Mouse (Mus musculus) erythroblast, embryonic 14.5 days (primary cell): ENCODE data around the gene Zfp385a. TPM values are rescaled to one million over a fixed set of nuclear protein-coding genes. Genes with fewer than 3 reads are reported as not detected.

ENCODE experiments used
- H3K27me3 ChIP-seq: 2 replicates; pipeline ENCODE4 v1.6.1; 2012; ENCODE audit warnings: inconsistent platforms; ENCODE audit not compliant: control insufficient read depth
- H3K36me3 ChIP-seq: 2 replicates; pipeline ENCODE4 v1.6.1; 2012; ENCODE audit warnings: mild to moderate bottlenecking, inconsistent platforms; ENCODE audit not compliant: control insufficient read depth
- H3K4me1 ChIP-seq: 2 replicates; pipeline ENCODE4 v1.6.1; 2012; ENCODE audit warnings: inconsistent platforms; ENCODE audit not compliant: control insufficient read depth
- H3K4me3 ChIP-seq: replicated peaks from 2 replicates; pipeline ENCODE3; 2012; ENCODE audit warnings: moderate library complexity, mild to moderate bottlenecking, inconsistent platforms
- H3K9me3 ChIP-seq: 2 replicates; pipeline ENCODE4 v1.6.1; 2012; ENCODE audit warnings: low read length, inconsistent platforms, mixed read lengths; ENCODE audit not compliant: control insufficient read depth
- GATA1 ChIP-seq: IDR thresholded peaks from 2 replicates; pipeline ENCODE4 v1.6.1; 2012; ENCODE audit warnings: low read length, inconsistent platforms, mixed read lengths
- TAL1 ChIP-seq: IDR thresholded peaks from 3 replicates; pipeline ENCODE4 v1.6.1; 2012; ENCODE audit warnings: low read length, inconsistent platforms, mixed read lengths
- polyA plus RNA-seq: library from polyadenylated mRNA; stranded (reverse); fragments of >175 nt; gene quantifications from 2 replicates; pipeline ENCODE4 v1.2.3, GENCODE M21; 2012

The Zfp385a gene
- polyA plus RNA-seq, 1 experiment, result 1.6 TPM

- no peaks in the 10 kb centered on the region for H3K9me3 ChIP-seq
- TF ChIP-seq GATA1 (no peak), TAL1 (no peak)
- peaks cover 20% of the 10 kb centered on the region for H3K4me1 ChIP-seq
- H3K36me3 ChIP-seq, result no peaks in the 10 kb centered on the region
- H3K27me3 ChIP-seq, result peaks cover 17% of the 10 kb centered on the region
- H3K4me3 ChIP-seq, result peak overlapping the region; percentile 1
Observed at GRCm38 (mm10) chr15:103333738-103334137, 6.2 kb downstream of the Zfp385a start.

GRCm38 (mm10) chr15:103333081-103333615 is 6.7 kb downstream of the Zfp385a start:
- Histone ChIP-seq H3K27me3 (peaks cover 12% of the 10 kb centered on the region), H3K4me3 (no peak overlapping the region), H3K36me3 (no peaks in the 10 kb centered on the region), H3K9me3 (no peaks in the 10 kb centered on the region), H3K4me1 (peaks cover 15% of the 10 kb centered on the region)
- TF ChIP-seq GATA1, result no peak
- TF ChIP-seq TAL1, result no peak

GRCm38 (mm10) chr15:103323455-103324247 is 16.2 kb downstream of the Zfp385a start:
- Histone ChIP-seq H3K36me3 (no peaks in the 10 kb centered on the region; the same call in 1 of the 2 replicates), H3K4me3 (peak overlapping the region; percentile 68), H3K4me1 (peaks cover 22% of the 10 kb centered on the region), H3K9me3 (no peaks in the 10 kb centered on the region), H3K27me3 (peaks cover 14% of the 10 kb centered on the region)
- no peak for TF ChIP-seq TAL1
- TF ChIP-seq GATA1, result no peak

GRCm38 (mm10) chr15:103323070-103323454 is 16.8 kb downstream of the Zfp385a start:
- Histone ChIP-seq H3K9me3 (no peaks in the 10 kb centered on the region), H3K4me1 (peaks cover 22% of the 10 kb centered on the region), H3K36me3 (peaks cover 1% of the 10 kb centered on the region; the same call in 1 of the 2 replicates), H3K27me3 (peaks cover 14% of the 10 kb centered on the region), H3K4me3 (peak overlapping the region; percentile 68)
- no peak for TF ChIP-seq TAL1
- TF ChIP-seq GATA1, result no peak

GRCm38 (mm10) chr15:103322396-103322795 is 17.5 kb downstream of the Zfp385a start:
- TF ChIP-seq TAL1, result no peak
- no peak for TF ChIP-seq GATA1
- Histone ChIP-seq H3K4me3 (no peak overlapping the region), H3K36me3 (peaks cover 5% of the 10 kb centered on the region; the same call in 1 of the 2 replicates), H3K4me1 (peaks cover 22% of the 10 kb centered on the region), H3K27me3 (peaks cover 14% of the 10 kb centered on the region), H3K9me3 (no peaks in the 10 kb centered on the region)

- H3K9me3 ChIP-seq, result no peaks in the 10 kb centered on the region
- H3K36me3 ChIP-seq, result peaks cover 5% of the 10 kb centered on the region; the same call in 1 of the 2 replicates
- no peak overlapping the region for H3K4me3 ChIP-seq
- peaks cover 22% of the 10 kb centered on the region for H3K4me1 ChIP-seq
- TF ChIP-seq GATA1 (no peak), TAL1 (no peak)
- H3K27me3 ChIP-seq, result peaks cover 14% of the 10 kb centered on the region
Observed at GRCm38 (mm10) chr15:103321076-103321475, 18.8 kb downstream of the Zfp385a start.

GRCm38 (mm10) chr15:103318201-103318816 is 21.6 kb downstream of the Zfp385a start:
- TF ChIP-seq TAL1 (no peak), GATA1 (no peak)
- Histone ChIP-seq H3K27me3 (peaks cover 14% of the 10 kb centered on the region), H3K4me3 (no peak overlapping the region), H3K4me1 (peaks cover 29% of the 10 kb centered on the region), H3K9me3 (no peaks in the 10 kb centered on the region), H3K36me3 (peaks cover 7% of the 10 kb centered on the region; the same call in 1 of the 2 replicates)

- H3K4me1 ChIP-seq, result peaks cover 28% of the 10 kb centered on the region
- H3K27me3 ChIP-seq, result peaks cover 10% of the 10 kb centered on the region
- peaks cover 7% of the 10 kb centered on the region; the same call in 1 of the 2 replicates for H3K36me3 ChIP-seq
- no peaks in the 10 kb centered on the region for H3K9me3 ChIP-seq
- TF ChIP-seq GATA1, result no peak
- no peak for TF ChIP-seq TAL1
- H3K4me3 ChIP-seq, result no peak overlapping the region
Observed at GRCm38 (mm10) chr15:103317731-103318130, 22.2 kb downstream of the Zfp385a start.

- Histone ChIP-seq H3K4me1 (peaks cover 25% of the 10 kb centered on the region), H3K4me3 (no peak overlapping the region), H3K9me3 (no peaks in the 10 kb centered on the region), H3K27me3 (peaks cover 4% of the 10 kb centered on the region), H3K36me3 (peaks cover 7% of the 10 kb centered on the region; the same call in 1 of the 2 replicates)
- TF ChIP-seq GATA1, result no peak
- no peak for TF ChIP-seq TAL1
Observed at GRCm38 (mm10) chr15:103317120-103317519, 22.8 kb downstream of the Zfp385a start.
